Comparison of ENCODE assay signal across 21 mouse cellular contexts in genomic region chr15:97746278-97746677, GRCm38 (mm10).
"Had no signal": no experiment of that assay in that cellular context is flagged by ENCODE, and none has a peak within 500 bp of the region (broad histone marks: within the 10 kb centered on the region; RNA-seq: fewer than 3 reads in every experiment).

No protein-coding gene starts in this region.

- ATAC-seq: intestine, embryonic 15.5 days; midbrain, embryonic 15.5 days had no signal

- H3K36me3 ChIP-seq: intestine, embryonic 15.5 days; limb, embryonic 12.5 days; midbrain, embryonic 15.5 days; neural tube, embryonic 12.5 days; neural tube, embryonic 15.5 days had no signal

- DNase-seq: kidney, adult 11 months; kidney, adult 8-10 months; kidney, postnatal 10 days; kidney, postnatal 36 days; left cerebral cortex, postnatal 4 days; lung, adult 2 months; lung, postnatal 14 days; lung, postnatal 4 days; right cerebral cortex, adult 18-20 months; right cerebral cortex, postnatal 14 days; right cerebral cortex, postnatal 4 days; thymus, adult 18-20 months had no signal

- H3K9ac ChIP-seq: intestine, embryonic 15.5 days; kidney, embryonic 15.5 days; limb, embryonic 12.5 days; limb, embryonic 15.5 days; midbrain, embryonic 15.5 days; neural tube, embryonic 12.5 days; neural tube, embryonic 15.5 days had no signal

- H3K4me3 ChIP-seq: intestine, embryonic 15.5 days; kidney, embryonic 15.5 days; limb, embryonic 12.5 days; limb, embryonic 15.5 days; midbrain, embryonic 15.5 days; neural tube, embryonic 12.5 days; neural tube, embryonic 15.5 days had no signal

- H3K27ac ChIP-seq: intestine, embryonic 15.5 days; limb, embryonic 12.5 days; limb, embryonic 15.5 days; midbrain, embryonic 15.5 days; neural tube, embryonic 12.5 days; neural tube, embryonic 15.5 days; stomach, postnatal 0 days had no signal

- H3K27me3 ChIP-seq: intestine, embryonic 15.5 days; kidney, embryonic 15.5 days; limb, embryonic 12.5 days; limb, embryonic 15.5 days; neural tube, embryonic 12.5 days; neural tube, embryonic 15.5 days had no signal

- H3K4me2 ChIP-seq: intestine, embryonic 15.5 days; kidney, embryonic 15.5 days; limb, embryonic 12.5 days; limb, embryonic 15.5 days; midbrain, embryonic 11.5 days; midbrain, embryonic 15.5 days; neural tube, embryonic 12.5 days; neural tube, embryonic 15.5 days had no signal

- H3K9me3 ChIP-seq: intestine, embryonic 15.5 days; kidney, embryonic 15.5 days; limb, embryonic 12.5 days; limb, embryonic 15.5 days; midbrain, embryonic 15.5 days; neural tube, embryonic 12.5 days; neural tube, embryonic 15.5 days had no signal
